Mouse (Mus musculus) liver, embryonic 14.5 days (tissue): ENCODE results near the gene Slc17a8. TPM values are rescaled to one million over a fixed set of nuclear protein-coding genes. Genes with fewer than 3 reads are reported as not detected.

Experiments
- ATAC-seq: fragments of 200-750 bp; cut with Nextera tagmentation; 2 replicates; pipeline ENCODE4 v1.8.0; 2017; ENCODE audit warnings: moderate number of reproducible peaks, mild to moderate bottlenecking, moderate library complexity; ENCODE audit not compliant: insufficient read depth
- DNase-seq, 3 experiments: peaks; one replicate each; pipeline ENCODE4 v3.0.0-alpha.2; 2012 to 2013; ENCODE audit warnings: low read depth in 3 of 3, low spot score in 3 of 3
- H3K27ac ChIP-seq: fragments of 300-500 bp; sonication (generic); 2 replicates; pipeline ENCODE4 v1.5.1; 2014; ENCODE audit warnings: moderate library complexity, mild to moderate bottlenecking, control low read depth, inconsistent platforms
- H3K27me3 ChIP-seq: fragments of 300-500 bp; sonication (generic); 2 replicates; pipeline ENCODE4 v1.6.1; 2014; ENCODE audit warnings: mild to moderate bottlenecking, low read length, moderate library complexity; ENCODE audit not compliant: control insufficient read depth, insufficient read depth
- H3K36me3 ChIP-seq: fragments of 300-500 bp; sonication (generic); replicated peaks from 2 replicates; pipeline ENCODE4 v1.6.1; 2014; ENCODE audit warnings: low read depth; ENCODE audit not compliant: control insufficient read depth, insufficient read depth
- H3K4me1 ChIP-seq, 2 experiments: fragments of 200-500 bp in 1 of 2; fragments of 300-500 bp in 1 of 2; sonication (generic) in 1 of 2; replicated peaks; 2 replicates each; pipeline ENCODE4 v1.6.1; 2012 to 2014; ENCODE audit warnings: antibody characterized with exemption in 1 of 2, inconsistent platforms in 1 of 2, low read length in 1 of 2; ENCODE audit not compliant: control insufficient read depth in 2 of 2, insufficient read depth in 2 of 2
- H3K4me2 ChIP-seq: fragments of 300-500 bp; sonication (generic); 2 replicates; pipeline ENCODE4 v1.6.1; 2014; ENCODE audit warnings: low read depth, mild to moderate bottlenecking, control low read depth, moderate library complexity
- H3K4me3 ChIP-seq, 2 experiments: fragments of 200-500 bp in 1 of 2; fragments of 300-500 bp in 1 of 2; sonication (generic) in 1 of 2; 2 replicates each; pipeline ENCODE4 v1.5.1; 2012 to 2014; ENCODE audit warnings: low read depth in 2 of 2, low read length in 2 of 2, mild to moderate bottlenecking in 2 of 2, control low read depth in 1 of 2, inconsistent platforms in 1 of 2, moderate library complexity in 1 of 2; ENCODE audit not compliant: insufficient read depth in 1 of 2
- H3K9ac ChIP-seq: fragments of 300-500 bp; sonication (generic); replicated peaks from 2 replicates; pipeline ENCODE4 v1.6.1; 2014; ENCODE audit warnings: mild to moderate bottlenecking, control low read depth, moderate library complexity
- H3K9me3 ChIP-seq: fragments of 300-500 bp; sonication (generic); 2 replicates; pipeline ENCODE4 v1.6.1; 2016; ENCODE audit warnings: low read length, mixed read lengths; ENCODE audit not compliant: control insufficient read depth
- CTCF ChIP-seq: IDR thresholded peaks from 2 replicates; pipeline ENCODE4 v1.5.1; 2016; ENCODE audit warnings: antibody characterized with exemption, low read depth, control low read depth
- EP300 ChIP-seq: IDR thresholded peaks from 2 replicates; pipeline ENCODE4 v1.6.1; 2016; ENCODE audit warnings: antibody characterized with exemption, low read depth
- WGBS: fragments of 180-500 bp; shearing (Covaris S2); extraction: QIAGEN DNeasy Blood & Tissue Kit; methylation state at CpG from one replicate; pipeline ENCODE4 v1.1.7; 2014; ENCODE audit not compliant: insufficient replicate concordance; 5-methylcytosine and 5-hydroxymethylcytosine counted together
- polyA plus RNA-seq, 2 experiments: library from polyadenylated mRNA; depleted of rRNA in 1 of 2; stranded (reverse) in 1 of 2; unstranded in 1 of 2; fragments of >200 nt; fragmentation: Nextera tagmentation in 1 of 2; extraction: Ambion mirVana in 1 of 2; gene quantifications; 2 replicates each; pipeline versions ENCODE4 v1.2.1 to v1.2.3; 2012 to 2014

The Slc17a8 gene
- polyA plus RNA-seq, 2 experiments: 0.04 TPM; not detected in 1

GRCm38 (mm10) chr10:89635018-89635417 is 14.0 kb upstream of the Slc17a8 start:
- no peak for TF ChIP-seq EP300
- TF ChIP-seq CTCF: peak; percentile 23; the same call in 1 of the 2 replicates
- Histone ChIP-seq H3K27me3 (no peaks in the 10 kb centered on the region), H3K4me1 (peaks cover 0 to 3% of the 10 kb centered on the region in 2 experiments; a peak in 1 of 4 replicates), H3K4me2 (no peak overlapping the region), H3K9me3 (no peaks in the 10 kb centered on the region), H3K27ac (no peak overlapping the region), H3K9ac (no peak overlapping the region), H3K4me3 (no peak overlapping the region), H3K36me3 (no peaks in the 10 kb centered on the region)
- WGBS: 78% methylated on average over 5 of the region's 5 CpGs
- ATAC-seq (no peak), DNase-seq (no peak)

- Histone ChIP-seq H3K4me1 (peaks cover 0 to 3% of the 10 kb centered on the region in 2 experiments; a peak in 1 of 4 replicates), H3K27ac (no peak overlapping the region), H3K4me2 (no peak overlapping the region), H3K27me3 (no peaks in the 10 kb centered on the region), H3K4me3 (no peak overlapping the region), H3K9me3 (no peaks in the 10 kb centered on the region), H3K36me3 (no peaks in the 10 kb centered on the region), H3K9ac (no peak overlapping the region)
- 43% methylated on average over 7 of the region's 7 CpGs for WGBS
- TF ChIP-seq EP300 (no peak), CTCF (no peak)
- DNase-seq: no peak
- ATAC-seq: no peak
These were observed 12.8 kb upstream of the Slc17a8 start for GRCm38 (mm10) chr10:89633736-89634426.

GRCm38 (mm10) chr10:89633121-89633520 is 12.1 kb upstream of the Slc17a8 start:
- Histone ChIP-seq H3K4me2 (no peak overlapping the region), H3K36me3 (no peaks in the 10 kb centered on the region), H3K27ac (no peak overlapping the region), H3K9me3 (no peaks in the 10 kb centered on the region), H3K27me3 (no peaks in the 10 kb centered on the region), H3K9ac (no peak overlapping the region), H3K4me1 (peaks cover 0 to 3% of the 10 kb centered on the region in 2 experiments; a peak in 1 of 4 replicates), H3K4me3 (no peak overlapping the region)
- TF ChIP-seq CTCF: no peak
- no peak for TF ChIP-seq EP300
- ATAC-seq (no peak), DNase-seq (no peak)
- 70% methylated on average over 4 of the region's 4 CpGs for WGBS

GRCm38 (mm10) chr10:89631831-89632230 is 10.8 kb upstream of the Slc17a8 start:
- no peak overlapping the region for H3K4me2 ChIP-seq
- no peak overlapping the region for H3K4me3 ChIP-seq
- TF ChIP-seq EP300 (no peak), CTCF (no peak)
- 36% methylated on average over 5 of the region's 5 CpGs for WGBS
- DNase-seq (no peak), ATAC-seq (no peak)
- peaks cover 0 to 3% of the 10 kb centered on the region in 2 experiments; a peak in 1 of 4 replicates for H3K4me1 ChIP-seq
- H3K9me3 ChIP-seq: no peaks in the 10 kb centered on the region
- no peaks in the 10 kb centered on the region for H3K27me3 ChIP-seq
- H3K9ac ChIP-seq: no peak overlapping the region
- H3K36me3 ChIP-seq: no peaks in the 10 kb centered on the region
- H3K27ac ChIP-seq: no peak overlapping the region

GRCm38 (mm10) chr10:89630564-89630963 is 9.5 kb upstream of the Slc17a8 start:
- DNase-seq (no peak), ATAC-seq (no peak)
- no peak overlapping the region for H3K27ac ChIP-seq
- H3K9ac ChIP-seq: no peak overlapping the region
- WGBS: 79% methylated on average over 1 of the region's 1 CpGs
- no peaks in the 10 kb centered on the region for H3K9me3 ChIP-seq
- H3K4me2 ChIP-seq: no peak overlapping the region
- peaks cover 0 to 3% of the 10 kb centered on the region in 2 experiments; a peak in 1 of 4 replicates for H3K4me1 ChIP-seq
- H3K36me3 ChIP-seq: no peaks in the 10 kb centered on the region
- no peak for TF ChIP-seq CTCF
- TF ChIP-seq EP300: no peak
- H3K27me3 ChIP-seq: no peaks in the 10 kb centered on the region
- no peak overlapping the region for H3K4me3 ChIP-seq
